1 mouse cellular context compared by ENCODE assay signal in genomic region chr4:109476554-109477014, GRCm38 (mm10).
TF ChIP-seq lines count a peak whose summit lies in the region.

No protein-coding gene starts in this region.

TF ChIP-seq in MEL, 35 proteins besides CTCF, POLR2A, EP300 and RAD21 (continued from another document):
- 0 out of 2 replicates have a peak, but pooled peaks have one; percentile 43 for TF ChIP-seq ZMIZ1 (IDR thresholded peaks at IDR 0.05; ENCODE audit: low read depth, low read length)
- peak; percentile 46; the same call in 1 of the 2 replicates for TF ChIP-seq MAZ (IDR thresholded peaks at IDR 0.05; ENCODE audit: low read depth, low read length)
- peak; percentile 24; the same call in 1 of the 2 replicates for TF ChIP-seq SIN3A (IDR thresholded peaks at IDR 0.05; ENCODE audit: low read length)
- TF ChIP-seq SMC3 (IDR thresholded peaks at IDR 0.05; ENCODE audit: low read depth, low read length) = 0 out of 2 replicates have a peak, but pooled peaks have one; percentile 2
- no peak for TF ChIP-seq ZNF384 (IDR thresholded peaks at IDR 0.05; ENCODE audit: low read depth, low read length)
- no peak for TF ChIP-seq ZKSCAN1 (IDR thresholded peaks at IDR 0.05; ENCODE audit: low read depth, low read length)
TF ChIP-seq in MEL: peak in this region for 12.
